Mouse (Mus musculus): ENCODE results near the gene Tmem206. TPM values are rescaled to one million over a fixed set of nuclear protein-coding genes. Genes with fewer than 3 reads are reported as not detected.

Gene Tmem206
- total and polyA plus RNA-seq, 2 experiments from 2014 or later: 23.2 to 27.6 TPM

DNA sequence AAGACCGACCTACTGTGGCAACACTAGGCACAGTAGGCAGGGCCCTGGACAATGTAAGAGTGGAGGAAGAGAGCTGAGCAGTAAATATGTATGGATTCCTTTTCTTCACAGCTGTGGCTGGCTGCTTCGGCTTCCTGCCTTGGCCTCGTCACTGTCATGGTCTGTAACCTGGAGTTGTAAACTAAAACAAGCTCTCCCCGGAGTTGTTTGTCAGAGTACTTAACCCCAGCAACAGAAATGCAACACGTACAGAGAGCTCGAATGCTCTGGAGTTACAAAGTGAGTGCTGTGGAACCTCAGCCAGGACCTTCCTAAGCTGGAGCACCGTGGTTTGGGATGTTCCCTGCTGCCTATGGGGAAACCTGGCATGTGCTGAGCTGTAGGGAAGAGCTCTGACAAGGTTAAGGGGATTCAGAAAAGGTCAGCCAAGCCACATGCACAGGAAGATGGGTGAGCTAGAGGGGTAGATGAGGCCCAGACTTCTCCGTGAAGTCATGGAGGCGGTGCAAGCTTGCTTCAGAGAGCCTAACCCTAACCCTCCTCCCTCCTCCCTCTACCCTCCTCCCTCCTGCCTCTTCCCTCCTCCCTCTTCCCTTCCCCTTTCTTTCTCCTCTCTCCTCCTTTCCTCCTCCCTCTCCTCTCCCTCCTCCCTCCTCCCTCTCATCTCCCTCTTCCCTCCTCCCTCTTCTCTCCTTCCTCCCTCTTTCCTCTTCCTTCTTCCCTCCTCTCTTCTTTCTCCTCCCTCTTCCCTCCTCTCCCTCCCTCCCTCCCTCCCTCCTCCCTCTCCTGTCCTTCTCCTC, 31.5 kb upstream of the Tmem206 start:
- Histone ChIP-seq H3K4me2 (ENCODE audit: low read depth, low read length, poor library complexity, severe bottlenecking) (no peak overlapping the region), H3K9ac (replicated peaks; ENCODE audit: low read length, poor library complexity, severe bottlenecking) (no peak overlapping the region), H3K27me3 (ENCODE audit: insufficient read depth, low read length) (no peaks in the 10 kb centered on the region), H3K27ac (ENCODE audit: low read depth, low read length) (no peak overlapping the region), H3K9me3 (ENCODE audit: low read length) (no peaks in the 10 kb centered on the region), H3K36me3 (ENCODE audit: insufficient read depth, low read length) (no peaks in the 10 kb centered on the region), H3K4me3 (ENCODE audit: low read depth, low read length) (no peak overlapping the region), H3K4me1 (ENCODE audit: insufficient read depth, low read length) (no peaks in the 10 kb centered on the region)
- TF ChIP-seq CTCF (IDR thresholded peaks at IDR 0.05): no peak
- WGBS: 72% methylated on average over 9 of the region's 9 CpGs
- ATAC-seq (ENCODE audit: low FRiP score): no peak
- DNase-seq (ENCODE audit: low spot score): no peak

DNA sequence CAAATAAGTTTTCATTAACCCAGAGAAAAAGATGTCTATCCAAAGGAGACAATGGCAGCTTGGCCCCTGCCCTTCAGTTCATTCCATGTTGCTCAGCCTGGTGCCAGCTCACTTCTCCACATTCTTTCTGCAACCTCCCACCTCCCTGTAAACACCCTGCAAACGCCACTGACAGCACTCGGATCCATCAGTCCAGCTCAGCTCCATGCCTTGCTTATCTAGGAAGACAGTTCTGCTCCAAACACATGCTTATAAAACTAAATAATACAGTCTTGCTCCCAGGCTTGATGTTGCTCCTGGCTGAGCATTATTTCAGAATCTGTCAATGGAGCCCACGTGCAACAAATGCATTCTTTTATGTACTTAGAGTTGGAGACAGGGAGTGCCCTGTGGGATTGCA, 29.9 kb upstream of the Tmem206 start:
- 43% methylated on average over 3 of the region's 3 CpGs for WGBS
- no peaks in the 10 kb centered on the region for H3K27me3 ChIP-seq (ENCODE audit: insufficient read depth, low read length)
- H3K4me3 ChIP-seq (ENCODE audit: low read depth, low read length): no peak overlapping the region
- no peak overlapping the region for H3K27ac ChIP-seq (ENCODE audit: low read depth, low read length)
- no peaks in the 10 kb centered on the region for H3K9me3 ChIP-seq (ENCODE audit: low read length)
- H3K4me1 ChIP-seq (ENCODE audit: insufficient read depth, low read length): no peaks in the 10 kb centered on the region
- H3K36me3 ChIP-seq (ENCODE audit: insufficient read depth, low read length): no peaks in the 10 kb centered on the region
- TF ChIP-seq CTCF (IDR thresholded peaks at IDR 0.05): no peak
- DNase-seq (ENCODE audit: low spot score) (no peak), ATAC-seq (ENCODE audit: low FRiP score) (no peak)
- H3K4me2 ChIP-seq (ENCODE audit: low read depth, low read length, poor library complexity, severe bottlenecking): no peak overlapping the region
- H3K9ac ChIP-seq (replicated peaks; ENCODE audit: low read length, poor library complexity, severe bottlenecking): no peak overlapping the region

DNA sequence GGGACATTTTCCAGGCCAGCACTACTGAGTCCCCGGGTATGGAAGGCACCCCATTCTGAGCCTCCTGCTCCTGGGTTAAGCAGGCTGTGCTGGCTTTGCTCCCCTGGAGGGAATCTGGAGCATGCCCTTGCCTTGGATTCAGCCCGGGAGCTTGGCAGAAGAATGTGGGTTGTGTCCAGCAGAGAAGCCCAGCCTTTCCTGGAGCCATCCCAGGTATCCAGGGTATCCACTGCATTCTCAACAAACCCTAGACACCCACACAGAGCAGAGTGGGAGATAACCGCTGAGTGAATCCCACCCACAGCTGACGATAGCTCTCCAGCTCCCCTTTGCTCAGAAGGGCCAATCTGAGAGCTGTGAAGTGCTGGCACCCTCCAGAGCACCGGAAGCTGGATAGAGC, 29.3 kb upstream of the Tmem206 start:
- 0 out of 2 replicates have a peak, but pooled peaks have one; percentile 50 for ATAC-seq (ENCODE audit: low FRiP score)
- 61% methylated on average over 5 of the region's 5 CpGs for WGBS
- no peak for TF ChIP-seq CTCF (IDR thresholded peaks at IDR 0.05)

DNA sequence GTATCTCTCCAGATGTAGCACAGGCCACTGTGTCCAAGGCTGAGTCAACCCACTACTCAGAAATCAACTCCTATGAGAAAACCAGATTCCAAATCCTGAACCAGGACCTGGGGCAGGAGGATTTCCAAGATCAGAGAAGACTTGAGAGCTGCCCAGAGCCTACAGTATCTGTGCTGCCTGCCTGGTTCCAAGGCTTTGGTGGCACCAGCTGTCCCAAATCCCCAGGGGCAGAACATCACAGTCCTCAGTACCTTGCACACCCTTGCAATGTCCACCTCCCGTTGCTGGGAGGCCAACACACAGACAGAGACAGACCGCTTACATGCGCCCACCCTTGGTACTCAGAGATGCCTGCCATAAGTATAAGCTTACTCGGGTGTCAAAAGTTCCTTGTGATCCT, 27.4 kb upstream of the Tmem206 start:
- TF ChIP-seq CTCF (IDR thresholded peaks at IDR 0.05): no peak
- Histone ChIP-seq H3K4me3 (ENCODE audit: low read depth, low read length) (no peak overlapping the region), H3K9ac (replicated peaks; ENCODE audit: low read length, poor library complexity, severe bottlenecking) (no peak overlapping the region), H3K27me3 (ENCODE audit: insufficient read depth, low read length) (no peaks in the 10 kb centered on the region), H3K4me1 (ENCODE audit: insufficient read depth, low read length) (no peaks in the 10 kb centered on the region), H3K9me3 (ENCODE audit: low read length) (no peaks in the 10 kb centered on the region), H3K27ac (ENCODE audit: low read depth, low read length) (no peak overlapping the region), H3K36me3 (ENCODE audit: insufficient read depth, low read length) (no peaks in the 10 kb centered on the region), H3K4me2 (ENCODE audit: low read depth, low read length, poor library complexity, severe bottlenecking) (no peak overlapping the region)
- ATAC-seq (ENCODE audit: low FRiP score) (no peak), DNase-seq (ENCODE audit: low spot score) (no peak)
- WGBS: 93% methylated on average over 4 of the region's 4 CpGs

More for the DNA sequence above, 29.3 kb upstream of the Tmem206 start:
- Histone ChIP-seq H3K4me2 (ENCODE audit: low read depth, low read length, poor library complexity, severe bottlenecking) (no peak overlapping the region), H3K4me3 (ENCODE audit: low read depth, low read length) (no peak overlapping the region), H3K9me3 (ENCODE audit: low read length) (no peaks in the 10 kb centered on the region), H3K9ac (replicated peaks; ENCODE audit: low read length, poor library complexity, severe bottlenecking) (no peak overlapping the region), H3K27ac (ENCODE audit: low read depth, low read length) (no peak overlapping the region), H3K27me3 (ENCODE audit: insufficient read depth, low read length) (no peaks in the 10 kb centered on the region), H3K36me3 (ENCODE audit: insufficient read depth, low read length) (no peaks in the 10 kb centered on the region), H3K4me1 (ENCODE audit: insufficient read depth, low read length) (no peaks in the 10 kb centered on the region)
- peak; percentile 46 for DNase-seq (ENCODE audit: low spot score)

DNA sequence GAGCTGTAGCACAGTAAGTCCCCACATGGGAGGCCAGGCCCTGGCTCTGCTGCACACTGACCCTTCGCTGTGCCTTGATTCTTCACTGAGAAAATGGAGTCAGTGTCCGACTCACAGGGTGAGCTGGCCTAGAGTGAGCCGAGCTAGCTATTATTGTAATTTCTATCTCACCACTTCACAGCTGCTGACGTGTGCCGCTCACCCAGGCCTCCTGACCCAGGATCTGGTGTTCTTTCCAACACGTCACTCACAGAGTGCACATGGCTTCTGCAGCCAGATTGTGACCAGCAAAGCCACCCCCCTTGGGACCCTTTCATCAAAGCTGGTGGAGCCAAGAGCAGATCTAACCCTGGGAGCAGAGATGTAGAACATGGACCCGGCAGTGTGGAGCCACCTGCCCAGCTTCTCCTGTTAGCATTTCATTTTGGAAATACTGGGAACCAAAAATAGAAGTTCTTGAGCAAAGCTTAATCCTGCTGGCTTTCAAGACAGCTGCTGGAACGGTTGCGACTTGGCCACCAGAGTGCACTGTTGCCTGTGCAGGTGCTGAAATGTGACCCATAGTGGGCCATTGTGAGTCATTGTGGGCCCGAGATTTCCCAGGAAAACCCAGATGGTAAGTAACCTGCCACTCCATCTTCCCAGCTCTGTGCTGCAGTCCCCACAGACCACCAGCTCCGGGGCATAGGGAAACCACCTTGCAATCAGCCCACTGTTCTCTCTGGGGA, 26.3 kb upstream of the Tmem206 start:
- Histone ChIP-seq H3K4me3 (ENCODE audit: low read depth, low read length) (no peak overlapping the region), H3K4me1 (ENCODE audit: insufficient read depth, low read length) (no peaks in the 10 kb centered on the region), H3K9me3 (ENCODE audit: low read length) (no peaks in the 10 kb centered on the region), H3K4me2 (ENCODE audit: low read depth, low read length, poor library complexity, severe bottlenecking) (no peak overlapping the region), H3K27ac (ENCODE audit: low read depth, low read length) (no peak overlapping the region), H3K27me3 (ENCODE audit: insufficient read depth, low read length) (no peaks in the 10 kb centered on the region), H3K36me3 (ENCODE audit: insufficient read depth, low read length) (no peaks in the 10 kb centered on the region), H3K9ac (replicated peaks; ENCODE audit: low read length, poor library complexity, severe bottlenecking) (no peak overlapping the region)
- ATAC-seq (ENCODE audit: low FRiP score) (no peak), DNase-seq (ENCODE audit: low spot score) (peak; percentile 54)
- peak; percentile 71 for TF ChIP-seq CTCF (IDR thresholded peaks at IDR 0.05)
- 60% methylated on average over 11 of the region's 11 CpGs for WGBS

DNA sequence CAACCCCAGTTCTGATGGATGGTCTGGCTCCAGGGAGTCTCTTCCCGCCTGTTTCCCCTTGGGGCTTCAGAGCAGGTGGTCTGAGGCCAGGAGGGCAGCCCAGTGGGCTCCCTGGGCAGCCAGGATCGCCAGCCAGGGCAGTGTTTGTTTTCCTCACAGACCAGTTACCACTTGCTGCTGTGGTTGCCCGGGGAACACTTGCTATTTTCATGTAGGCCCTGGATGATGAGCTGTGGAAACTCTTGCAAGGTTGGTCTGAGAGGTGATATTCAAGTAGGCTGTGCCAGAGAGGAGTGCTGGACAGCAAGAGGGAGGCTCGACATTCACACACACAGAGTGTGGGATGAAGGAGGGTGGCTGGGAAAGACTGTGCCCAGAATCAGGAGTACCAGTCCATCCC, 23.8 kb upstream of the Tmem206 start:
- no peak for ATAC-seq (ENCODE audit: low FRiP score)
- 26% methylated on average over 4 of the region's 4 CpGs for WGBS
- no peak overlapping the region for H3K9ac ChIP-seq (replicated peaks; ENCODE audit: low read length, poor library complexity, severe bottlenecking)
- TF ChIP-seq CTCF (IDR thresholded peaks at IDR 0.05): no peak
- H3K27ac ChIP-seq (ENCODE audit: low read depth, low read length): no peak overlapping the region
- no peak overlapping the region for H3K4me2 ChIP-seq (ENCODE audit: low read depth, low read length, poor library complexity, severe bottlenecking)
- H3K36me3 ChIP-seq (ENCODE audit: insufficient read depth, low read length): peaks cover 3% of the 10 kb centered on the region
- H3K4me3 ChIP-seq (ENCODE audit: low read depth, low read length): no peak overlapping the region
- no peaks in the 10 kb centered on the region for H3K4me1 ChIP-seq (ENCODE audit: insufficient read depth, low read length)
- H3K9me3 ChIP-seq (ENCODE audit: low read length): no peaks in the 10 kb centered on the region
- DNase-seq (ENCODE audit: low spot score): no peak
- no peaks in the 10 kb centered on the region for H3K27me3 ChIP-seq (ENCODE audit: insufficient read depth, low read length)

All from midbrain, postnatal 0 days (tissue).